Mouse (Mus musculus) hematopoietic stem cell, adult 5-6 weeks (primary cell): ENCODE data around the gene Rreb1. TPM values are rescaled to one million over a fixed set of nuclear protein-coding genes. Genes with fewer than 3 reads are reported as not detected.

Experiments used
- ATAC-seq, 2 experiments: fragments of 125-278 bp in 1 of 2; replicated peaks in 1 of 2; 2 replicates each; pipeline ENCODE4 v1.8.0; 2016 to 2017; ENCODE audit warnings: inconsistent platforms in 2 of 2, mild to moderate bottlenecking in 2 of 2, moderate number of reproducible peaks in 2 of 2, low read depth in 1 of 2, moderate TSS enrichment in 1 of 2; ENCODE audit not compliant: low FRiP score in 2 of 2, poor library complexity in 2 of 2, severe bottlenecking in 2 of 2, insufficient read depth in 1 of 2, low TSS enrichment in 1 of 2
- total RNA-seq: library from RNA; stranded (forward); fragments of 172-1452, 232-1000 nt; gene quantifications from 2 replicates; pipeline ENCODE4 v1.2.3, GENCODE M21; 2017

Gene Rreb1
- total RNA-seq, 1 experiment from 2014 or later = 25.5 TPM

DNA sequence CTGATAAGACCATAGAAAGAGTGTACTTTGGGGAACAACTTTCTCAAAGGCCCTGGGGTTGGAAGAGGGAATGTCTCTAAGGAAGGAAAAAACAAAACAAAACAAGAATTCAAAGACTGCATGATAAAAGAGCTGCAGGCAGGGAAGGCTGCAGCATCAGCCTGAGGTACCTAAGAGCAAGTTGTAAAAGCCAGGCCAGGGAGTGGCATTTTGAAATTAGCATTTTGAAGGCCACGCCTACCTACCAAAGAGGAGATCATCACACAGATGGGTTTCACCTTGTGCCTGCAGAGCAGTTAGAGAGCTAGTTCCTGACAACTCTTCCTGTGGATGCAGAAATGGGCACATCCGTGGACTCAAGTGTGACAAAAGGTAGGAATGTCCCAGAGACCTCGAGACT lies 59.2 kb downstream of the Rreb1 start:
- ATAC-seq = no peak

DNA sequence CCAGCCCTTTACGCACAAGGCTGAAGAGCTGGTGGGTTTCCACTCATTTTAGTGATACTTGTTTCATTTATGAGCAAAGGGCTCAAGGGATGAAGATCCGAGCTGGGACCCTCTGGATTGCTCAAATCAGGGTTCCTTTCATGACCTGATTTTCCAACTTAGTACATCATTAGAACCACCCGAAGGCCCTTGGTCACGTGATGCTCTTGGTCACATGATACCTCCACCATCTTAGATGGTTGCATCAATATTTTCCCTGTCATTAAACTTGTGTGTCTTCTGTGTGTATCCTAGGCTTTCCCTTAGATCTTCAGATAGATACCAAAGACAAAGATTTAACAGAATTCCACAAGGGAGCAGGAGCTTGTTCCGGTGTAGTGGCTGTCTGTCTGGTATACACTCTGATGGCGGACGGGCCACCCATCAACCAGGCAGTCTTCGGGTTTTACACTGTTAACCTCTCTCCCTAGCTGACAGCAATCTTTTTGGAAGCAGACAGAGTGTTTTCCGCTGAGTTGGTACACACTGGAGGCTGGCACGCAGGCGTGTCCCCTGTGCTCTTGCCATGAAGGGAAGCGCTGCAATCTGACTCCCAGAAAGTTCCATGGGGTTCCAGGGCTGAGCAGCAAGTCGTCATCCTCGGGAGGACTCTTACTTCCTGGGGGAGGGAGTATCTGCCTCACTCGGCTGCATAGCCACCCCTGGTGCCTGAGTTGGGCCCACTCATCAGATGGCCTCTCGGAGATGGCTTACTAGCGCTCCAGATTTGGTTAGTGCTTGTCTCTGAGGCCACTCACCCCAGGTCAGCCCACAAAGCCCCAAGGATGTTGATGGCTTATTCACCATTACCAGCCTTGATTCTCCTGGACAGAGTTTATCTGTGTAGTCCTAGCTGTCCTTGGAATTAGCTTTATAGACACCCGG lies 60.3 kb downstream of the Rreb1 start:
- ATAC-seq = no peak

DNA sequence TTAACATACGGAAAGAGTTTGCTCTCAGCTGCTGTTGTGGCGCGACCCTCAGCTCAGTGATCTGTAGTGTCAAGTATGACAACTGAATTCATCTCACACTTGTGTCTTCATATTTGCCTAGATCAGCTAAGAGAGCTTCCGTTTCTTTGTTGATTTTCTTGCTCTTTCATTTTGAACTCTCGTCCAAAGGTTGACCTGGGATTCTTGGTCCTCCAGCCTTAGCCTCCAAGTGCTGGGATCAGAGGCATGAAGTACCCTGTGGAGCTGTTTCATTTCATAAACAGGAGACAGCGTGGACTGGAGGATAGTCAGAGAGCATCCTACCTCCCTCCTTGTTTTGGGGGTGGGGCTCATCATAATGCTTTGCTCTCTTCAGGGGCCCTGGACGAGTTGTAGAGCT lies 65.0 kb downstream of the Rreb1 start:
- no peak for ATAC-seq

DNA sequence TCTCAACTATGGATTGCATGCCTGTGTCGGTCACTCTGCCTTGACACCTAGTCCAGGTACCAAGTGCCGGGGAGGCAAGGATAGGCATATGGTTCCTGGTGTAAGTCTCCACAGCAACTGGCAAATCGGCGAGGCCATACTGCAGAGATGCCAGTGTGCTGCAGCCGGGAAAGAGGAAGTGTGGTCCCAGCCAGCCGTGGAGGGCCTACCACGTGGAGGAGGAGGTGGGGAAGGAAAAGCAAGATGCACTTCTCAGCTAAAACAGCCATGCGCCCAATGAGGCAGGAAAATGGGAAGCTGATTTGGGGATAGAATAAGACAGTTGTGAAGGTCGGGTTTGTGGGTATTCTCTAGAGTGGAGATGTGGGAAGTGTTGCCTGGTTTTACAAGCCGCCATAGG lies 65.6 kb downstream of the Rreb1 start:
- ATAC-seq = peak; percentile 84 to 91

DNA sequence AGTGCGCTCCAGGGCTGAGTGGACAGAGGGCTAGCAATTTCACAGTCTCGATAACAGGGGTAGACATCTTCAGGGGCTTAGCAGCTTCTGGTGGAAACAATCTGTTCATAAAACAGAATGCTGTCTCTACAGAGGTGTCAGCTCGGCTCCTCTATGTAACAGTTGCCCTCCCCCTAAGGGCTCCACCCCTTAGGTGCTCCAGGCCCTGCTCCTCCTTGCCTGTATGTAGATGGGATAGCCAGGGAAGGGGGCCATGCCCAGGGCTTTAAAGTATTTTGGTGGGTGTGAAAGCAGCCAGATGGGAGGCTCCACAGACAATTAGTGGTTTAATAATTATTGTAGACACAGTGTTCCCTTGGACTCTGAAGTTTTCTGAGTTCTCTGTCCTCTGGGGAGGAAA lies 67.0 kb downstream of the Rreb1 start:
- ATAC-seq = no peak

DNA sequence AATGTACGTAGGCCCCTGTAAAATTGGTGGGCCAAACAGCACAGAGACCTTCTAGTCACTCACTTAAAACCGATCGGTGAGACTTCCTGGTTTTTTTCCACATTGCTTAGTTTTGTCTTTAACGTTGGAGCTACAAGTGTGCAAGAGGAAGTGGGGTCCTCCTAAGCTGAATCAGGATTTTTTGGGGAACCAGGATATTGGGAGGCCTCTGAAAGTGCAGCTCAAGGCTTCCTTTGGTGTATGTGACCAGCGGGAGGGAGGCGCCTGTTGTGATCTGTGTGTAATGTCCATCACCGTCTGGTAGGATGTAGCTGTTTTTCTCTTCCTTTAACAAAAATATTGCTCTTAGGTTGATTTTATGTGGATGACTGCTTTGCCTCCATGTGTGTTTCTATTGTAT lies 67.4 kb downstream of the Rreb1 start:
- ATAC-seq = no peak

DNA sequence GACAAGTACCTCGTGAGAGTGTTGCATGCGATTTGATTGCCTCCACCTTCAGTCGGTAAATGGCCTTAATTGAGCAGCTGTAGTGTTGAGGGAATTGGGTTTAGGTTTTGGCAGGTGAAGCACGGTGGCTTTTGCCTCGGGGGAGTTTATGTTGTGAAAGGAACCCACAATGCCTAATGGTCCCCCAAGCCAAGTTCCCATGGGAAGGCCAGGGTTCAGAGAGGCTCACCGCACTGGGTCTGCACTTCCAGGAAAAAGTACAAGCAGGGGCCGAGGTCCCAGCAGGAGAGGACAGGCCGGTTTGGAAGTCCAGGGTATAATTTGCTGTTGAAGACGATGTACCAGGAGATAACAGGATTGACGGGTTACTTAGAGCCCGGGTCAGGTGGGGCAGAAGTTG lies 68.3 kb downstream of the Rreb1 start:
- ATAC-seq = no peak

DNA sequence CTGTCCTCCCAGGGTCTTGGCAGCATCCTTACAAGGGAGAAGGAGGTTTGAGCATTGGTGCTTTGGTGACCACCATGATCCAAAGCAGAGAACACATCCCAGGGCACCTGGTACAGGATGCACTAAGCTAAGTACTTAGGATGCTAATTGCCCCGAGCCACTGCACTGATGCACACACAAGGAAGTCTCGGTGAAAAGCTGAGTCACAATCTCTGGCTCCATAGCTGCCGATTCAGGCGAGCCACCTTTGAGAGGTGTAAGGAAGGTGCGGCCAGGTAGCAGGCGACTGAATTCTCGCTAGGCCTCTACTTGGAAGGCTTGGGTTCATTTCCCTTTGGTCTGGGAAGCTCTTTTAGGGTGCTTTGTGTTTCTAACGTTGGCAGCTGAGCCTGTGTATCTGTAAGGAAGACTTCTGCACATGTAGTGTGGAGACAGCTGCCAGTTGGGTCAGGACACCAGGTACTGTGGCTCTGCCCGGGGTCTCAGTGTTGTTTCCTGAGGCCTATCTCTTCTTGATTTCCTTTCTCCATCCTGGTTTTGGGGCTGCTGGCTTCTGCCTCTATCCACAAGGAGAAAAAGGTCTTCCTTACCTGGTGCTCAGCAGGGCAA lies 68.9 kb downstream of the Rreb1 start:
- no peak for ATAC-seq

DNA sequence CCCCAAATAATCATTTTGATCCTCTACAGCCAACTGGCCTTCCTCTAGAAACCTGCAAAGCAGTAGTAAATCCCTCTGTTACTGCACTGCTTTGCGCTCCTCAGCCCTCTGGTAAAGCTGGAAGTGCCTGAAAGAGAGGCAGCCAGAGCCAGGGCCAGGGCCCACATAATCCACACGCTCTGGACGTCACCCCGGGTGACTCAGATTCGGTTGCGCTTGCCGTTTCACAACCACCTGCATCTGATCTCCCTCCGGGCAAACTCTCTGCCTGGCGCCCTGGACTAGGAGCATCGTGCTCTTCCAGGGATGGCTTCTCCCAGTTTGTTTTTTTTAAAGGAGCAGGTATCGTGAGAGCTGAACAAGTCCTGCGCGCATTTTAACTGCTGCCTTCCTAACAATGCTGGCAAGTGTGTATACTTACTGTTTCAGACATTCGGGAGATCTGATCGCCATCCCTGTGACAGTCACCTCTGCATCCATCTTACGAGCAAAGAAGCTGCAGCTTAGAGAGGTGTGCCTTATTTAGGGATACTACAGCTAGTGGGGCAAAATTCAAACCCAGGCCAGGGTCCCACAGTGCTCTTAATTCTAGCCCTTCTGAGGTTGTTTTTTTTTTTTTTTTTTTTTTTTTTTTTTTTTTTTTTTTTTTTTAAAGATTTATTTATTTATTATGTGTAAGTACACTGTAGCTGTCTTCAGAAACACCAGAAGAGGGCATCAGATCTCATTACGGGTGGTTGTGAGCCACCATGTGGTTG lies 69.6 kb downstream of the Rreb1 start:
- no peak for ATAC-seq

DNA sequence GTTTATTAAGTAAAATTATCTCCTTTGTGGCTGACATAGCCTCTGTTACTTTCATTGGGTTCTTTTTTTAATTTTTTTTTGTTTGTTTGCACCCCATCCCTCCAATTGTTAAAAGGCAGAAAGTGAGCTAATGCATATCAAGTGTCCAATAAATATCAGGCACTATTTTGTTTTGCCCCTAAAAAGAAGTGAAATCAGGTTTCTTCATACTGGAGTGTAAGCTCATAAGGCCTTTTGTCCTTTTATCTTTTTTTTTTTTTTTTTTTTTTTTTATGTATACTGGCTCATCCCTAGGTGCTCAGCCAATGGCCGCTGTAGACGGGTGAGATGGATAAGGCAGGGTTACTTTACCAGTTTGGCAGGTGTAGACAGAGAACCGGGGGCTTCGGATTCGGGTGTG lies 70.2 kb downstream of the Rreb1 start:
- no peak for ATAC-seq

DNA sequence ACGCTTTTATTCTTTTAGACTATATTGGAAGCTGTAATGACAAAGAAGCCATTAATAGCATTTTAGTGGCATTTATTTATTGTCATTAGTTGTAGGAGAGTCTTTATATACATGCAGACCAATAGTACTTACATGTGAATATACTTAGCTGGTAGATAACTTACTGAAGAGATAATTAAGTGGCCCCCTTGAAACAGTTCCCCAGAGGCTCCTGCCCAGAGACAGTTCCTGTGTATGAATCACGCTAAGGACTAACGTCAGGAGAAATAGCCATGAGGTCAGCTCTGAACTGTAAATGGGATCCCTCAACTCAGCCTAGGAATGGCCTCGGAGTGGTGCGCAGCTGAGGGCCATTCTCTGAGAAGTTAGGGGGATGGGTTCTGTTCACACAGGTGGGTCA lies 73.4 kb downstream of the Rreb1 start:
- no peak for ATAC-seq

DNA sequence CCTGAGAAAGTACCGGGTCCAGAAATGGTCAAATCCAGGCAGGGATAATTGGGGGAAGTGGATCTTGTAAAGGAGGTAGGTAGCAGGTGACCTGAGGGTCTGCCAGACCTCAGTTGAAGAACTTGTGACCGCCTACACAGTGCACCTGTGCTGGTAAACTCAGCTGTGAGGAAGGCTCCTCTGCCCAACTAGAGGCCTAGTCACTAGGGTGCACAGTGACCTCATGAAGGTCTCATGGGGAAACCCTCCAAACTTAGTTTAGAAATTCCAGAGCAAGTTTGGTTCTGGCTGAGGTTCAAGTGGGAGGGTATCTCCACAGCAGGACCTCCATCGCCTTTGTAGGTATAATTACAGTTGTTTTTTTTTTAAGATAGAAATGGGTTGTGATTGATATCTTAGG lies 74.7 kb downstream of the Rreb1 start:
- no peak for ATAC-seq

DNA sequence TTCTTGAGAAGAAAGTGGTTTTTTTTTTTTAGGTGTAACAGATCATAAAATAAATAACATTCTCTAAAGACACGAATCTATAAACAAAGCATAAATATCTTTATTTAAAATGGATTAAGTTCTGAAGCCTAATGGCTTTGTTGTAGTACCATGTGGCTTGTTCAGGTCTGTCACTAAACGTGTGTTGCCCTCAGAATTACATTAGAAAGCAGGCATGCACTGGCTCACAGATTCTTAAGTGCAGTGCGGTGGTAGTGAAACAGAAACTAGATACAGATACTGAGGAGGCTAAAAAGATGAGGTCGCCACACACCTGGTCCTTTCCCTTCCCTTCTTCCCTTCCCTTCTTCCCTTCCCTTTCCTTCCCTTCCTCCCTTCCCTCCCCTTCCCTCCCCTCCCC lies 75.2 kb downstream of the Rreb1 start:
- ATAC-seq = no peak

DNA sequence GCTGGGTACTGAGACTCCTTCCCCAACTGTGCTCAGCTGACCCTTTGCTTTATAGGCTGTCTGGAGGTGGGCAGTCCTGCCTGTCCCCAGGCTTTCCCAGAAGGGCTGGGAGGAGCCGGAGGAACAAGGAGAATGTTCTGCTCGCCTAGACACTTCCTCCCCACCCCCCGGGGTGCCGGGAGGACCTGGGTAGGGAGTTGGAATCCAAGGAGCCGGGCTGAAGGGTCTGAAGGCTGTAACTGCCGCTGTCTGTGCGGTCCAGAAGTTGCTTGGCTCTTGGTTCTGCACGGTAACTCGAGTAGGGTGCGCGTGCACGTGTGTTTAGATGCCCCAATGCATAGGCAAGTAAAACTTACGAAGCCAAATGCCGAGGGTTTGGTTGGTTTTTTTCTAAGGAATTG lies 75.8 kb downstream of the Rreb1 start:
- ATAC-seq = 0 out of 4 replicates have a peak, but pooled peaks of 1 of the 2 experiments have one; percentile 6

DNA sequence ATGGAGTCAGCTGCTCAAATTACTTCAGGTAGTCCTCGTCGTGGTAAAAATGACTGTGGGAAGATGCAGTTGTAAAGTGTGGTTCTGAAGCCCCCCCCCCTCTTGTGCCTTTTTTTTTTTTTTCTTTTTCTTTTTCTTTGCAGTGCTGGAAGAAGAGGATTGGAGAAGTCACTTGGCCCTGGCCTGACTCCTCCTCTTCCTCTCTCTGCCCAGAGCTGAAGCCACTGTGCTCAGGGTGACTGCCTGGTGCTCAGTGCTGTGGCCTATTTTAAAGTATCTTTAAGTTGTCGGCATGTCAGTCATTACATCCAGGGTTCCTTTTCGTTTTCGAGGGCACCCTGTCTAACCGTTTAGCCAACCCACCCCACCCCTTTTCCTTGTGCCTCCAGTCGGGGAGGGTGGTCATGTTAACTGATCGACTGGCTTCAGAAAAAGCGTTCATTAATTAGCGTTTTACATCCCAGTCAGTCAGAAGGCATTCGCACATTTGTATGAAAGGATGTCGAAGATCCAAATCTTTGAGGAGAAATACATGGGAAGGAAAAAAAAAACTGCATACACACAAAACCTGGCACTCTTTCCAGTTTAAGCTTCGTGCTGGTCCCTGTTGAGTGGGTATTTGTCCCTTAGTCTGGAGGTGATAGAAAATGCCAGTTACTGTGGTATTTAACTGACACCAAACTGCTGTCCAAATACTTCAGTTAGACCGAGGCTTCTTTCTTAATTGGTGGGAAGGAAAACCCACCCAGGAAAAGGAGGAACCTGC lies 76.4 kb downstream of the Rreb1 start:
- peak; percentile 58 for ATAC-seq

DNA sequence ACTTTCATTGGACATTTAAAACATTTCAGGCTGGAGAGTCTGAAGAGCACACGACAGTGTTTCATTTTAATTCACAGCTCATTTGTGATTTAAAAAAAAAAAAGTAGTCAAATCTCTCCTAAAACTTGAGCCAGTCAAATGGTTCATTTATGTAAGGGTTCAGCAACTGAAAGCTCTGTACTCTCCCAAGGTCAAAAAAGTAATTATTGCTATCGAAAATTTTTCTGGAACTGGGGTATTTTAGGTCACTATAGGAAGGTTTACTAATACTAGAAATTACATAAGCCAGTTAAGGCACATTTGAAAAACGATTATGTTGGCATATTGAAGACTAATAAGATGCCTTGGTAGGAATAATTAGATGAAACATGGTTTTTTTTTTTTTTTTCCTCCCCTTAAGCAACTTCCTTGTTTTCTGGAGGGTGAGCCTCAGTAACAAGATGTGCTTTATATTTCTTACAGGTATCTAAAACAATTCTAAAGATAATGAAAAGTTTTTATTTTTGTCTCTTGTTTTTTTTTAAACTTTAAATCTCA lies 77.1 kb downstream of the Rreb1 start:
- no peak for ATAC-seq

DNA sequence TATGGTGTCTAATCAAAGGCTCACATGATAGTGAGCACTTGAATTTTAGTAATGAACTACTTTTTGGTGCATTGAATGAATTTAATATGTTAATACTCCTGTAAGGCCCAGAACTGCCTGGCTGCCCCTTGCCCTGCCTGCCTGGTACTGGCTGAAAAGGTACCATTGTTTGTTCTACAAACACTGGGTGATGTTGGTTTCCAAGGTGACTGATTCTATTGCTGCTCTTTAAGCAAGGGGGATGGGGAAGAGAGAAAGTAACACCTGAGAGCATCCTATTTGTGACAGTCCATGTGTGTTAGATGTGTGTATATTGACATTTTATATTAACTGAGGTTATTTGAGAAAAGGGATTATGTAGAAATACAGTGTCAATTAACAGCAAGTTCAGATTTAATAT lies 77.6 kb downstream of the Rreb1 start:
- no peak for ATAC-seq
